Mouse (Mus musculus): Measurements from ENCODE around the gene S1pr4. TPM values are rescaled to one million over a fixed set of nuclear protein-coding genes. Genes with fewer than 3 reads are reported as not detected.

S1pr4 gene
- polyA plus RNA-seq, 1 experiment from 2014 or later = 1.1 TPM

DNA sequence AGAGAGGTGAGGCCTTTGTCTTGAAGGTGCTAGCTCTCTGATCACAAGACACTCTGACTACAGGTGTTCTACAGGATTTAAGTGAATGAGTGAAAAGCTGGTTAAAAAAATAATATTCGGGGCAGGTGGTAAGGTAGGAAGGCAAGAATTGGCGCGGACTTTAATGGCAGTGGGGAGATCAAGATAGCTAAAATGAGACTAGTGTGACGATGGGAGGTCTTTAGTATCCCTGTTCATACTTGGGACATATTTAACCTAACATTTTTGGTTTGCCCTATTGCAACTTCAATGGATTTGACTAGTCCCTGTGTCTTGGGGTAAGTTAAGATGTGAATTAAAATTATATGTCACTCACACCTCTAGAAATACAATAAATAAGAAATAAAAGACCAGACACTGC lies 3.0 kb downstream of the S1pr4 start:
- Histone ChIP-seq H3K9ac (peak overlapping the region; percentile 29; the same call in 1 of the 2 replicates), H3K4me3 (replicated peaks) (peak overlapping the region; percentile 89), H3K27ac (no peak overlapping the region), H3K36me3 (peaks cover 12% of the 10 kb centered on the region), H3K4me1 (replicated peaks) (peaks cover 23% of the 10 kb centered on the region), H3K9me3 (no peaks in the 10 kb centered on the region), H3K27me3 (replicated peaks) (no peaks in the 10 kb centered on the region), H3K4me2 (replicated peaks) (peak overlapping the region; percentile 52)
- 25% methylated on average over 4 of the region's 4 CpGs for WGBS
- no peak for ATAC-seq

- Histone ChIP-seq H3K36me3 (peaks cover 18% of the 10 kb centered on the region), H3K27me3 (replicated peaks) (no peaks in the 10 kb centered on the region), H3K4me3 (replicated peaks) (peak within 1 kb of the TSS; percentile 89), H3K9me3 (no peaks in the 10 kb centered on the region), H3K9ac (peak within 1 kb of the TSS; percentile 84), H3K4me1 (replicated peaks) (peaks cover 23% of the 10 kb centered on the region), H3K4me2 (replicated peaks) (peak within 1 kb of the TSS; percentile 91), H3K27ac (peak within 1 kb of the TSS; percentile 76)
- ATAC-seq = peak; percentile 96
- under 1% methylated on average over 43 of the region's 45 CpGs for WGBS
Observed at GRCm38 (mm10) chr10:81496264-81496901, 3.5 kb downstream of the S1pr4 start, which contains the start of gene Ncln. Ncln (minus strand) TSS chr10:81496392.

GRCm38 (mm10) chr10:81495616-81496263 lies 4.2 kb downstream of the S1pr4 start:
- H3K9ac ChIP-seq = peak overlapping the region; percentile 84
- H3K9me3 ChIP-seq = no peaks in the 10 kb centered on the region
- 1% methylated on average over 41 of the region's 41 CpGs for WGBS
- H3K4me2 ChIP-seq (replicated peaks) = peak overlapping the region; percentile 91
- H3K36me3 ChIP-seq = peaks cover 24% of the 10 kb centered on the region
- ATAC-seq = peak; percentile 30
- peak overlapping the region; percentile 89 for H3K4me3 ChIP-seq (replicated peaks)
- H3K27ac ChIP-seq = peak overlapping the region; percentile 63
- no peaks in the 10 kb centered on the region for H3K27me3 ChIP-seq (replicated peaks)
- H3K4me1 ChIP-seq (replicated peaks) = peaks cover 23% of the 10 kb centered on the region

- WGBS = 64% methylated on average over 6 of the region's 6 CpGs
Observed at GRCm38 (mm10) chr10:81495151-81495550, 4.8 kb downstream of the S1pr4 start.

DNA sequence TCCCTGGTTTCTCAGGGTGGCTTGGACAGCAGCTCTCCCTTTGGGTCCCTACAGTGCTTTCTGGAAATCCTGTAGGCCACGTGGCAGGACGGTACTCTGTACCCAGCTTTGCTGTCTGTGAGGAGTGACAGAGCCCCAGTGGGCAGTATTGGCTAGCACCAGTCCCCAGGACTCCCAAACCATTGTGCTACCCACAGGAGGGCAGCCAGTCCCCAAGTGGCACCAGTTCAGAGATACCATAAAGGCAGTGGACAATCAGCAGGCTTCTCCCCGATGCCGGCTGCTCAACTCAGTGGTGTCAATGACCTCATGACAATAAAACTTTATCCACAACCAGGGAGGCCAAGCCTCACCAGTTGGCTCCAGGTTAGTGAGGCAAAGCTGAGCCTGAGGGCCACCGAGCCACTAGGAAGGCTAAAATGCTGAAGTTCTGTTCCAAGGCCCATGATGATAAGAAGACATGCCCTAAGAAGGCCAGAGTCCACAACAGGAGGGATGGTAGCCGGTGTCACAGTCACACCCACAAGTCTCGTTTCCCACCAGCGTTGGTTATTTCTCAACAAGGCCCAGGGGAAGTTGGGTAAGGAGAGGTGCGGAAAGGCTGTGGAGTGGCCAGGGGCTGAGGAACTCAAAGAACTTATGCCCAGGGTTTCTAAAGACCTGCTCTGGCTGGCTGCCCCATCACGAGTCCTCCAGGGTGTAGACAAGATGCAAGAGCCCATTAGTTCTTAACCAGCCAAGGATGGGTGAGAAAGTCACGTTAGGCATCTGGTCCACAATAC lies 5.5 kb downstream of the S1pr4 start:
- H3K4me3 ChIP-seq (replicated peaks) = peak overlapping the region; percentile 89
- H3K27me3 ChIP-seq (replicated peaks) = no peaks in the 10 kb centered on the region
- 69% methylated on average over 11 of the region's 11 CpGs for WGBS
- ATAC-seq = no peak
- H3K4me2 ChIP-seq (replicated peaks) = peak overlapping the region; percentile 91
- peaks cover 22% of the 10 kb centered on the region for H3K4me1 ChIP-seq (replicated peaks)
- no peaks in the 10 kb centered on the region for H3K9me3 ChIP-seq
- H3K36me3 ChIP-seq = peaks cover 36% of the 10 kb centered on the region
- H3K27ac ChIP-seq = no peak overlapping the region
- H3K9ac ChIP-seq = 0 out of 2 replicates have a peak overlapping the region, but pooled peaks have one; percentile 2

More at GRCm38 (mm10) chr10:81495151-81495550, 4.8 kb downstream of the S1pr4 start:
- Histone ChIP-seq H3K27me3 (replicated peaks) (no peaks in the 10 kb centered on the region), H3K4me1 (replicated peaks) (peaks cover 23% of the 10 kb centered on the region), H3K36me3 (peaks cover 29% of the 10 kb centered on the region), H3K4me3 (replicated peaks) (peak overlapping the region; percentile 89), H3K27ac (peak overlapping the region; percentile 45), H3K9me3 (no peaks in the 10 kb centered on the region), H3K4me2 (replicated peaks) (peak overlapping the region; percentile 91), H3K9ac (peak overlapping the region; percentile 84)
- ATAC-seq = no peak

GRCm38 (mm10) chr10:81493601-81494220 lies 6.2 kb downstream of the S1pr4 start:
- Histone ChIP-seq H3K9ac (0 out of 2 replicates have a peak overlapping the region, but pooled peaks have one; percentile 2), H3K27ac (no peak overlapping the region), H3K4me3 (replicated peaks) (peak overlapping the region; percentile 14; the same call in 1 of the 2 replicates), H3K27me3 (replicated peaks) (no peaks in the 10 kb centered on the region), H3K36me3 (peaks cover 41% of the 10 kb centered on the region), H3K9me3 (no peaks in the 10 kb centered on the region), H3K4me1 (replicated peaks) (peaks cover 18% of the 10 kb centered on the region), H3K4me2 (replicated peaks) (peak overlapping the region; percentile 91)
- no peak for ATAC-seq
- 81% methylated on average over 8 of the region's 8 CpGs for WGBS

DNA sequence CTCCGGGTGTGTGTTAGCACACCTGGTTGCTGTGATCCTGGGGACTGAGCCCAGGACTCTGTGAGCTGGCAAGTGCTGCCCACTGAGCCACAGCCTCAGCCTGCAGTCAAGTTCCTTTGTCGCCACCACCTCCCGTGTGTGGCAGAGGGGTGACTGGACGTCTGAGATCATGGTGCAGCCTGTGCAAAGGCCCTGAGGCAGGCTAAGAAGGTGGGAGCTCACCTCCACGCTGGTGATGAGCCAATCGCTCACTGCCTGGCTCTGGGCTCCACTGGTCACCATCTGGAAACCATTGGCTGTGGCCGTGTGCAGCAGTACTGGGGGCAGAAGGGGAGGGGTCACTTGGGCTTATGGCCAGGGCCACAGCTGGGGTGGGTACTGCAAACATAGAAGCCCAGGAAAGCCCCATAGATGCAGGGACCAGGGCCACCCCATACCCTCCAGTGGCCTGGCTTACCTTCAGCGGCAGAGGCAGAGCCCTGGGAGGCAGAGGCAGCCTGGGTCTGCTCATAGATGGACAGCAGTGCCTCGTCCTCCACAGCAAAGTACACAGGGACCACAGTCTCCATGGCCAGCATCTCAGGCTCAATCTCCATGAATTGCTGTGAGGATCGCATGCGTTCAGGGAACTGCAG lies 7.2 kb downstream of the S1pr4 start:
- Histone ChIP-seq H3K27me3 (replicated peaks) (no peaks in the 10 kb centered on the region), H3K36me3 (peaks cover 49% of the 10 kb centered on the region), H3K4me1 (replicated peaks) (peaks cover 18% of the 10 kb centered on the region), H3K9me3 (no peaks in the 10 kb centered on the region), H3K4me3 (replicated peaks) (no peak overlapping the region), H3K27ac (no peak overlapping the region), H3K9ac (no peak overlapping the region), H3K4me2 (replicated peaks) (no peak overlapping the region)
- 94% methylated on average over 11 of the region's 11 CpGs for WGBS
- ATAC-seq = no peak

- Histone ChIP-seq H3K4me3 (replicated peaks) (no peak overlapping the region), H3K4me1 (replicated peaks) (peaks cover 18% of the 10 kb centered on the region), H3K27me3 (replicated peaks) (no peaks in the 10 kb centered on the region), H3K9ac (no peak overlapping the region), H3K9me3 (no peaks in the 10 kb centered on the region), H3K4me2 (replicated peaks) (no peak overlapping the region), H3K36me3 (peaks cover 61% of the 10 kb centered on the region), H3K27ac (no peak overlapping the region)
- ATAC-seq = no peak
- 91% methylated on average over 9 of the region's 9 CpGs for WGBS
Observed at GRCm38 (mm10) chr10:81491018-81491417, 8.9 kb downstream of the S1pr4 start.

DNA sequence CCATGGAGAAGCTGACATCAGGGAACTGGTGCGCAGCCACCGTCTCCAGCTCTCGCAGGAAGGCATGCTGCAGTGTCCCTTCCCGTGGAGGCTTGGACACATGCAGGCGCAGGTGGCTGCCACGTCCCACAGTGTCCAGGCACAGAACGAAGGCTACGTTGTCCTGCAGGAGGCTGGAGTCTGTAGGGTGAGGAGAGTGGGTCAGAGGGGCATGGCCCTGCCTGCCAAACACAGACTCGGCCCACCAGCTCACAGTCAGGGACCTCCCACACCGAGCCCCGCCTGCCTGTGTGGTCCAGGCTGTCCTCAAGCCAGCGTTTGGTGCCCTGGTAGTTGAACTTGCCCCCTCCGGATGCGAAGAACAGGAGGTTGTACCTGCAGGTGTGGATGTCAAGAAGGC lies 10.0 kb downstream of the S1pr4 start:
- peaks cover 61% of the 10 kb centered on the region for H3K36me3 ChIP-seq
- no peak overlapping the region for H3K27ac ChIP-seq
- H3K27me3 ChIP-seq (replicated peaks) = no peaks in the 10 kb centered on the region
- H3K9ac ChIP-seq = no peak overlapping the region
- H3K4me2 ChIP-seq (replicated peaks) = no peak overlapping the region
- no peak for ATAC-seq
- H3K9me3 ChIP-seq = no peaks in the 10 kb centered on the region
- H3K4me3 ChIP-seq (replicated peaks) = no peak overlapping the region
- peaks cover 11% of the 10 kb centered on the region for H3K4me1 ChIP-seq (replicated peaks)
- 88% methylated on average over 14 of the region's 14 CpGs for WGBS

GRCm38 (mm10) chr10:81488081-81488480 lies 11.9 kb downstream of the S1pr4 start:
- H3K27ac ChIP-seq = no peak overlapping the region
- ATAC-seq = no peak
- H3K9me3 ChIP-seq = no peaks in the 10 kb centered on the region
- H3K9ac ChIP-seq = no peak overlapping the region
- WGBS = 82% methylated on average over 11 of the region's 11 CpGs
- H3K4me3 ChIP-seq (replicated peaks) = no peak overlapping the region
- H3K4me1 ChIP-seq (replicated peaks) = no peaks in the 10 kb centered on the region
- no peak overlapping the region for H3K4me2 ChIP-seq (replicated peaks)
- H3K36me3 ChIP-seq = peaks cover 60% of the 10 kb centered on the region
- no peaks in the 10 kb centered on the region for H3K27me3 ChIP-seq (replicated peaks)

GRCm38 (mm10) chr10:81486496-81486895 lies 13.4 kb downstream of the S1pr4 start:
- no peaks in the 10 kb centered on the region for H3K9me3 ChIP-seq
- no peak overlapping the region for H3K4me2 ChIP-seq (replicated peaks)
- H3K27me3 ChIP-seq (replicated peaks) = peaks cover 10% of the 10 kb centered on the region
- H3K36me3 ChIP-seq = peaks cover 45% of the 10 kb centered on the region
- ATAC-seq = no peak
- WGBS = 88% methylated on average over 10 of the region's 10 CpGs
- no peak overlapping the region for H3K9ac ChIP-seq
- 0 out of 2 replicates have a peak, but pooled peaks cover 8% of the 10 kb centered on the region for H3K4me1 ChIP-seq (replicated peaks)
- no peak overlapping the region for H3K27ac ChIP-seq
- no peak overlapping the region for H3K4me3 ChIP-seq (replicated peaks)
